Mouse (Mus musculus) kidney, adult 2 months (tissue): ENCODE measurements at regions not wholly inside any gene's neighbourhood (a gene's known extent, or its start where the extent isn't known, plus 50 kb on each side); places are given as distances from the start of the nearest gene placed in this dataset.
A peak's percentile ranks its signal among the peaks of the same experiment; 100 is the strongest.

Source experiments
- DNase-seq: peaks from one replicate; pipeline ENCODE4 v3.0.0; 2021
- H3K27ac ChIP-seq: fragments of 200-500 bp; 2 replicates; pipeline ENCODE4 v1.5.1; 2012; ENCODE audit warnings: low read depth, low read length, control low read depth, inconsistent platforms; ENCODE audit not compliant: insufficient read depth
- H3K27me3 ChIP-seq: fragments of 200-500 bp; replicated peaks from 2 replicates; pipeline ENCODE4 v1.6.1; 2012; ENCODE audit warnings: mild to moderate bottlenecking, moderate library complexity, low read length, inconsistent platforms; ENCODE audit not compliant: control insufficient read depth, insufficient read depth
- H3K36me3 ChIP-seq: fragments of 200-500 bp; 2 replicates; pipeline ENCODE4 v1.6.1; 2012; ENCODE audit warnings: mild to moderate bottlenecking, moderate library complexity, low read length, inconsistent platforms; ENCODE audit not compliant: control insufficient read depth, insufficient read depth
- H3K4me1 ChIP-seq: fragments of 200-500 bp; 2 replicates; pipeline ENCODE4 v1.6.1; 2011; ENCODE audit warnings: low read length; ENCODE audit not compliant: control insufficient read depth, insufficient read depth
- H3K4me3 ChIP-seq: fragments of 200-500 bp; 2 replicates; pipeline ENCODE4 v1.5.1; 2011; ENCODE audit warnings: mild to moderate bottlenecking, low read depth, low read length, control low read depth; ENCODE audit not compliant: insufficient read depth
- CTCF ChIP-seq: fragments of 200-500 bp; conservative IDR thresholded peaks from 2 replicates; pipeline ENCODE4 v1.5.1; 2011; ENCODE audit warnings: low read depth, mild to moderate bottlenecking, control low read depth, low read length, moderate library complexity, mixed read lengths; ENCODE audit not compliant: insufficient read depth, insufficient read length
- POLR2A ChIP-seq: fragments of 200-500 bp; IDR thresholded peaks from one replicate; pipeline ENCODE4 v1.6.1; 2011; ENCODE audit warnings: low read depth, low read length, control low read depth
- WGBS: fragments of 180-500 bp; shearing (Covaris S2); methylation state at CpG from one replicate; pipeline ENCODE4 v1.1.7; 2018; 5-methylcytosine and 5-hydroxymethylcytosine counted together

GRCm38 (mm10) chr1:183865586-183865985 lies 147.5 kb upstream of the Dusp10 start:
- DNase-seq: no peak
- TF ChIP-seq CTCF: no peak
- WGBS: 79% methylated on average over 3 of the region's 3 CpGs
- Histone ChIP-seq H3K4me3 (no peak overlapping the region), H3K4me1 (no peaks in the 10 kb centered on the region), H3K27me3 (no peaks in the 10 kb centered on the region; the same call in 1 of the 2 replicates), H3K27ac (no peak overlapping the region), H3K36me3 (no peaks in the 10 kb centered on the region)

GRCm38 (mm10) chr1:183868965-183869364 lies 144.1 kb upstream of the Dusp10 start:
- TF ChIP-seq POLR2A: no peak
- no peak for TF ChIP-seq CTCF

GRCm38 (mm10) chr1:183895936-183896335 lies 117.2 kb upstream of the Dusp10 start:
- Histone ChIP-seq H3K4me1 (no peaks in the 10 kb centered on the region), H3K4me3 (no peak overlapping the region), H3K36me3 (no peaks in the 10 kb centered on the region), H3K27ac (no peak overlapping the region), H3K27me3 (no peaks in the 10 kb centered on the region)
- 93% methylated on average over 3 of the region's 3 CpGs for WGBS
- peak; percentile 1 for DNase-seq
- TF ChIP-seq POLR2A: no peak
- no peak for TF ChIP-seq CTCF

More at GRCm38 (mm10) chr1:183868965-183869364, 144.1 kb upstream of the Dusp10 start:
- H3K4me3 ChIP-seq: no peak overlapping the region
- WGBS: 97% methylated on average over 5 of the region's 5 CpGs
- no peaks in the 10 kb centered on the region; the same call in 1 of the 2 replicates for H3K27me3 ChIP-seq
- no peak for DNase-seq
- H3K36me3 ChIP-seq: no peaks in the 10 kb centered on the region
- no peaks in the 10 kb centered on the region for H3K4me1 ChIP-seq
- no peak overlapping the region for H3K27ac ChIP-seq

- Histone ChIP-seq H3K36me3 (no peaks in the 10 kb centered on the region), H3K4me3 (no peak overlapping the region), H3K4me1 (no peaks in the 10 kb centered on the region), H3K27me3 (no peaks in the 10 kb centered on the region), H3K27ac (no peak overlapping the region)
- no peak for TF ChIP-seq POLR2A
- TF ChIP-seq CTCF: no peak
- 80% methylated on average over 3 of the region's 3 CpGs for WGBS
- peak; percentile 15 for DNase-seq
Observed at GRCm38 (mm10) chr1:183898091-183898490, 115.0 kb upstream of the Dusp10 start.

- WGBS: 91% methylated on average over 7 of the region's 7 CpGs
Observed at GRCm38 (mm10) chr1:183904564-183904963, 108.5 kb upstream of the Dusp10 start.

GRCm38 (mm10) chr1:183905345-183906142 lies 107.6 kb upstream of the Dusp10 start:
- DNase-seq: peak; percentile 25
- H3K4me1 ChIP-seq: no peaks in the 10 kb centered on the region
- no peak overlapping the region for H3K4me3 ChIP-seq
- no peaks in the 10 kb centered on the region for H3K36me3 ChIP-seq
- no peak overlapping the region for H3K27ac ChIP-seq
- H3K27me3 ChIP-seq: no peaks in the 10 kb centered on the region
- no peak for TF ChIP-seq POLR2A
- no peak for TF ChIP-seq CTCF
- 73% methylated on average over 11 of the region's 11 CpGs for WGBS

More at GRCm38 (mm10) chr1:183904564-183904963, 108.5 kb upstream of the Dusp10 start:
- H3K4me1 ChIP-seq: no peaks in the 10 kb centered on the region
- H3K36me3 ChIP-seq: no peaks in the 10 kb centered on the region
- no peak overlapping the region for H3K27ac ChIP-seq
- no peak for TF ChIP-seq CTCF
- TF ChIP-seq POLR2A: no peak
- H3K4me3 ChIP-seq: no peak overlapping the region
- no peaks in the 10 kb centered on the region for H3K27me3 ChIP-seq
- no peak for DNase-seq

- no peak overlapping the region for H3K4me3 ChIP-seq
- H3K27me3 ChIP-seq: no peaks in the 10 kb centered on the region
- H3K36me3 ChIP-seq: no peaks in the 10 kb centered on the region
- WGBS: 97% methylated on average over 3 of the region's 3 CpGs
- no peaks in the 10 kb centered on the region for H3K4me1 ChIP-seq
- no peak for DNase-seq
- no peak for TF ChIP-seq CTCF
- no peak for TF ChIP-seq POLR2A
- no peak overlapping the region for H3K27ac ChIP-seq
Observed at GRCm38 (mm10) chr1:183917656-183918055, 95.4 kb upstream of the Dusp10 start.
